Mouse (Mus musculus): Measurements from ENCODE around the gene Thnsl1. TPM values are rescaled to one million over a fixed set of nuclear protein-coding genes. Genes with fewer than 3 reads are reported as not detected.
A peak's percentile ranks its signal among the peaks of the same experiment; 100 is the strongest.

Thnsl1 gene
- polyA plus RNA-seq, 1 experiment from 2014 or later, result 7.3 TPM

GRCm38 (mm10) chr2:21187576-21187975 is 17.9 kb upstream of the Thnsl1 start:
- H3K27me3 ChIP-seq (ENCODE audit: control insufficient read depth, insufficient read depth, low read length), result no peaks in the 10 kb centered on the region
- H3K27ac ChIP-seq (replicated peaks), result no peak overlapping the region
- no peak overlapping the region for H3K4me3 ChIP-seq (ENCODE audit: low read depth, low read length)
- no peak for TF ChIP-seq EP300 (optimal IDR thresholded peaks at IDR 0.05)
- peak; percentile 84 for TF ChIP-seq CTCF (IDR thresholded peaks at IDR 0.05; ENCODE audit: low read depth)
- no peaks in the 10 kb centered on the region for H3K36me3 ChIP-seq (ENCODE audit: control insufficient read depth, insufficient read depth, low read length)
- H3K9me3 ChIP-seq (ENCODE audit: control insufficient read depth, low read length), result no peaks in the 10 kb centered on the region
- DNase-seq (ENCODE audit: low spot score) (peak; percentile 63), ATAC-seq (ENCODE audit: low FRiP score, low TSS enrichment) (no peak)
- H3K4me2 ChIP-seq (replicated peaks; ENCODE audit: low read depth), result no peak overlapping the region
- no peak overlapping the region for H3K9ac ChIP-seq (ENCODE audit: low read length)
- no peaks in the 10 kb centered on the region for H3K4me1 ChIP-seq (replicated peaks; ENCODE audit: control insufficient read depth, insufficient read depth)
- WGBS, result 47% methylated on average over 7 of the region's 7 CpGs

DNA sequence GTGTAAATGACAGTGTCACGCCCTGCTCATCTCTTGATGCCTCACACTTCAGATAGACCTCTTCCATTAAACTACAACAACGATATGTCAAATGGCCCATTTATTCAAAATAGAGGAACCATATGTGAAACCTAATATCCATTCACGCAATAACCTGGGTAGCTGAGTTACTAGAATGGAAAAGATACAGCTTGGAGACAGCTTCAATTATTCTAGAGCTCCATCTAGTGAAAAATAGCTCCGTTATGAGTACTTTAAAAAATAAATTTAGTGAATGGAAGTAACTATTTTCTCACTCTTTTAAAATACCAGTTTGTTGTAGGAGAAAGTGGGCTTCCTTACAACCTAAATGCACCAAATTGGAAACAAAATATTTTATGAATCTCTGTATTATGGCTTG is 16.9 kb upstream of the Thnsl1 start:
- no peaks in the 10 kb centered on the region for H3K27me3 ChIP-seq (ENCODE audit: control insufficient read depth, insufficient read depth, low read length)
- no peaks in the 10 kb centered on the region for H3K36me3 ChIP-seq (ENCODE audit: control insufficient read depth, insufficient read depth, low read length)
- no peak for ATAC-seq (ENCODE audit: low FRiP score, low TSS enrichment)
- H3K4me1 ChIP-seq (replicated peaks; ENCODE audit: control insufficient read depth, insufficient read depth), result no peaks in the 10 kb centered on the region
- 74% methylated on average over 4 of the region's 4 CpGs for WGBS
- no peaks in the 10 kb centered on the region for H3K9me3 ChIP-seq (ENCODE audit: control insufficient read depth, low read length)
- H3K27ac ChIP-seq (replicated peaks), result no peak overlapping the region
- H3K4me3 ChIP-seq (ENCODE audit: low read depth, low read length), result no peak overlapping the region
- no peak overlapping the region for H3K4me2 ChIP-seq (replicated peaks; ENCODE audit: low read depth)
- TF ChIP-seq CTCF (IDR thresholded peaks at IDR 0.05; ENCODE audit: low read depth) (peak; percentile 39), EP300 (optimal IDR thresholded peaks at IDR 0.05) (no peak)
- H3K9ac ChIP-seq (ENCODE audit: low read length), result no peak overlapping the region
- DNase-seq (ENCODE audit: low spot score), result no peak

GRCm38 (mm10) chr2:21191232-21191631 is 14.3 kb upstream of the Thnsl1 start:
- ATAC-seq (ENCODE audit: low FRiP score, low TSS enrichment) (no peak), DNase-seq (ENCODE audit: low spot score) (no peak)
- H3K4me1 ChIP-seq (replicated peaks; ENCODE audit: control insufficient read depth, insufficient read depth), result no peaks in the 10 kb centered on the region
- no peaks in the 10 kb centered on the region for H3K36me3 ChIP-seq (ENCODE audit: control insufficient read depth, insufficient read depth, low read length)
- H3K27me3 ChIP-seq (ENCODE audit: control insufficient read depth, insufficient read depth, low read length), result no peaks in the 10 kb centered on the region
- no peak overlapping the region for H3K4me2 ChIP-seq (replicated peaks; ENCODE audit: low read depth)
- H3K27ac ChIP-seq (replicated peaks), result no peak overlapping the region
- no peak overlapping the region for H3K4me3 ChIP-seq (ENCODE audit: low read depth, low read length)
- H3K9me3 ChIP-seq (ENCODE audit: control insufficient read depth, low read length), result no peaks in the 10 kb centered on the region
- no peak overlapping the region for H3K9ac ChIP-seq (ENCODE audit: low read length)
- WGBS, result 55% methylated on average over 1 of the region's 1 CpGs
- TF ChIP-seq EP300 (optimal IDR thresholded peaks at IDR 0.05) (no peak), CTCF (IDR thresholded peaks at IDR 0.05; ENCODE audit: low read depth) (no peak)

DNA sequence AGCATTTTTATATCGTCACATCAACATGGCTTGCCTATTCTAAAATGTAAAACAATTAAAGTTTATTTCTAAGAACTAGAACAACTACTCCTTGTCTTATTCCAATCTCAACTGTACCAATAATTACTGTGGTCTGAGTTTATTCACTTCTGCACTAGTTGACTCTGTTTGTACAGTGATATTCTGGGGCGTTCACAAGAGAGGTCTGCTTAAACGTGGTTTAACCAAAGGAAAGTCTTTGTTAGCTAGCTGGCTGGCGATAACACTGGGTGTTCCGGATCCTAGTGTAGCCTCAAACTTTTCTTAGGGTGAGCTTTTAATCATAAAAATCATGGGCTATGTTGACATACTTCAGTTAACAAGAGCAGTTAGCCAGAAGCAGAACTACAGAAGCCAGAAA is 10.3 kb upstream of the Thnsl1 start:
- Histone ChIP-seq H3K4me2 (replicated peaks; ENCODE audit: low read depth) (no peak overlapping the region), H3K27ac (replicated peaks) (no peak overlapping the region), H3K4me1 (replicated peaks; ENCODE audit: control insufficient read depth, insufficient read depth) (no peaks in the 10 kb centered on the region), H3K9me3 (ENCODE audit: control insufficient read depth, low read length) (no peaks in the 10 kb centered on the region), H3K4me3 (ENCODE audit: low read depth, low read length) (no peak overlapping the region), H3K36me3 (ENCODE audit: control insufficient read depth, insufficient read depth, low read length) (no peaks in the 10 kb centered on the region), H3K9ac (ENCODE audit: low read length) (no peak overlapping the region), H3K27me3 (ENCODE audit: control insufficient read depth, insufficient read depth, low read length) (no peaks in the 10 kb centered on the region)
- ATAC-seq (ENCODE audit: low FRiP score, low TSS enrichment) (peak; percentile 87), DNase-seq (ENCODE audit: low spot score) (peak; percentile 31)
- WGBS, result 57% methylated on average over 5 of the region's 5 CpGs
- no peak for TF ChIP-seq CTCF (IDR thresholded peaks at IDR 0.05; ENCODE audit: low read depth)
- TF ChIP-seq EP300 (optimal IDR thresholded peaks at IDR 0.05), result no peak

GRCm38 (mm10) chr2:21199051-21199450 is 6.5 kb upstream of the Thnsl1 start:
- Histone ChIP-seq H3K36me3 (ENCODE audit: control insufficient read depth, insufficient read depth, low read length) (no peaks in the 10 kb centered on the region), H3K27me3 (ENCODE audit: control insufficient read depth, insufficient read depth, low read length) (no peaks in the 10 kb centered on the region), H3K4me2 (replicated peaks; ENCODE audit: low read depth) (no peak overlapping the region), H3K4me1 (replicated peaks; ENCODE audit: control insufficient read depth, insufficient read depth) (no peaks in the 10 kb centered on the region), H3K9me3 (ENCODE audit: control insufficient read depth, low read length) (no peaks in the 10 kb centered on the region), H3K9ac (ENCODE audit: low read length) (no peak overlapping the region), H3K27ac (replicated peaks) (no peak overlapping the region), H3K4me3 (ENCODE audit: low read depth, low read length) (no peak overlapping the region)
- TF ChIP-seq CTCF (IDR thresholded peaks at IDR 0.05; ENCODE audit: low read depth), result no peak
- ATAC-seq (ENCODE audit: low FRiP score, low TSS enrichment) (no peak), DNase-seq (ENCODE audit: low spot score) (no peak)
- 50% methylated on average over 3 of the region's 3 CpGs for WGBS

DNA sequence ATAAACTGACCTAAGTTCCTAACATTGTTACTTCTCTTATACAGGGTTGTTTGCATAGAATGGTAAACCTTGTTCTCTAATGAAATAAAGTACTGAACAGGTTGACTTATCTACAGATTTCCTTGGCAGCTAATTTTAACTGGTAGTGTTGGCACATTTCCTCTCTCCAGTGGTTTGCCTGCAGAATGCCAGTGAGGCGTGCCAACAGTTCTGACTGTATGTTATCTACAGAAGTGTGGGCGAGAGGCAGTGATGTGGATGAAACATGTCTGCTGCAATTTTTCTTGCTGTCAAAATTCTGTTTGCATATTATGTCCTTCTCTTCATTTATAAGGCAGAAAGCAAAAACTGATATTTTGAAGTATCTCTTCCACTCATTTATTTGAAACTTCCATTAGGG is 2.8 kb upstream of the Thnsl1 start:
- DNase-seq (ENCODE audit: low spot score) (no peak), ATAC-seq (ENCODE audit: low FRiP score, low TSS enrichment) (no peak)
- 51% methylated on average over 2 of the region's 2 CpGs for WGBS

More for the DNA sequence above, 2.8 kb upstream of the Thnsl1 start:
- Histone ChIP-seq H3K4me1 (replicated peaks; ENCODE audit: control insufficient read depth, insufficient read depth) (0 out of 2 replicates have a peak, but pooled peaks cover 2% of the 10 kb centered on the region), H3K36me3 (ENCODE audit: control insufficient read depth, insufficient read depth, low read length) (no peaks in the 10 kb centered on the region), H3K4me2 (replicated peaks; ENCODE audit: low read depth) (no peak overlapping the region), H3K4me3 (ENCODE audit: low read depth, low read length) (no peak overlapping the region), H3K27me3 (ENCODE audit: control insufficient read depth, insufficient read depth, low read length) (no peaks in the 10 kb centered on the region), H3K9ac (ENCODE audit: low read length) (no peak overlapping the region), H3K27ac (replicated peaks) (no peak overlapping the region), H3K9me3 (ENCODE audit: control insufficient read depth, low read length) (no peaks in the 10 kb centered on the region)
- TF ChIP-seq EP300 (optimal IDR thresholded peaks at IDR 0.05) (no peak), CTCF (IDR thresholded peaks at IDR 0.05; ENCODE audit: low read depth) (no peak)

All from stomach, postnatal 0 days (tissue).